Mouse (Mus musculus) left cerebral cortex, adult 11 months (tissue): ENCODE results near the gene Mug2.
"Not testable (repeated sequence)": the region's sequence is repeated elsewhere in the genome, so short reads cannot be mapped to it uniquely, and the experiment has no call there.

ENCODE experiments used
- DNase-seq: peaks from one replicate; pipeline ENCODE4 v3.0.0; 2022; ENCODE audit warnings: low spot score

The Mug2 gene

DNA sequence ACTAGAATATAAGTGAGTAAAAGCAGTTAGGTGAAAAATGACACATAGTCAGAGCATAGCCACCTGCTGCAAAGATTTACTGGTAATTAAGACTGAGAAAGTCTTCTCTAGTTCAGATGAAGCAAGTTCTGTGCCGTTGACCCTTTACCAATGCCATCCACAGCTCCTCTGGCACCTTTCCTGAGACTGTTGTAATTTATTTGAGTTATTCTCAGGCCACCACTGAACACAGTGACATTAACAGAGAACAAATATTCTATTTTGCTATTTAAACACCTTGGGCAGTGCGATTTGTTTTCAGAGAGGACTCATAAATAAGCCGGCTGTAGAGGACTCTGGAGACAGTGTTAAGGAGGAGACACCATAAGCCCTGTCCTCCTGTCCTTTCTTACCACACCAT, at the start of gene Mug2:
Gene Mug2 (plus strand): TSS at position 301 of the 400 bp plus-strand sequence.
- not testable (repeated sequence) for DNase-seq

DNA sequence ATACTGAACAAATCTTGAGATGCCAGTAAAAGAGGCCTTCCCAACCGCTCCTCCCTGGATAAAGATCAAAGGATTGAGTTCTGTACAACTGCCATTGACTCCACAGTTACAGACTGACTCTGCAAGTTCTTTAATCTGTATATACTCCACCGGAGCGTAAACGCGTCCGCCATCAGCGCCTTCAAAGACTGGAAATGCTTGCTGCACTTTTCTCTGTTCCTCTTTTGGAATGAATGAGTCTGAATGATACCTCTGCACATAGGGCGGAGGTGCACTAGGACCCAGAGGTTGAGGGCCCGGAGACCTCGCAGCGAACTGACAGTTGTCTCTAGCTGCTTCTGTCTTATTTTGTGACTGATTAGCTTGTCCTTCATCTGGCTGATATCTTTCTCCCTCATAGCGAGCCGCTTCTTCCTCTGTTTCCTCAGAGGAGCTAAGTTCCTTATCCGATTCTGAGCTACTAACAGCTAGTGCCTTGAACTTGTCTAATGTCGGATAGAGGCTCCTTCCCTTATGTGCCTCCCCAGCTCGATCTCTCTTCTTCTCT, 48.7 kb upstream of the Mug2 start:
- DNase-seq: not testable (repeated sequence)

DNA sequence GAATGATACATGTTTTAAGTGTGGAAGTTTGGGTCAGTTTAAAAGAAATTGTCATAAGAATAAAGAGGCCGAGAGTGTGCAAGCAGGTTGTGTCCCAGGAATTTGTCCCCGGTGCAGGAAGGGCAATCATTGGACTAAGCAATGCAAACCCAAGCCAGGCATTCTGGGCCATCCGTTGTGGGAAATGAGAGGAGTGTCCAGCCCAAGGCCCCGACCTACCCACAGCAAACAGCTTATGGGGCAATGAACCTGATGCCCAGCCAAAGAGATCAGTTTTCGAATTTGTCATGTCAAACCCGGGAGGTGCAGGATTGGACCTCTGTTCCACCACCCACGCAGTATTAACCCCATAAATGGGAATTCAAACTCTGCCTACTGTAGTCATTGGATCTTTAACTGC, 30.9 kb upstream of the Mug2 start:
- DNase-seq: no peak

DNA sequence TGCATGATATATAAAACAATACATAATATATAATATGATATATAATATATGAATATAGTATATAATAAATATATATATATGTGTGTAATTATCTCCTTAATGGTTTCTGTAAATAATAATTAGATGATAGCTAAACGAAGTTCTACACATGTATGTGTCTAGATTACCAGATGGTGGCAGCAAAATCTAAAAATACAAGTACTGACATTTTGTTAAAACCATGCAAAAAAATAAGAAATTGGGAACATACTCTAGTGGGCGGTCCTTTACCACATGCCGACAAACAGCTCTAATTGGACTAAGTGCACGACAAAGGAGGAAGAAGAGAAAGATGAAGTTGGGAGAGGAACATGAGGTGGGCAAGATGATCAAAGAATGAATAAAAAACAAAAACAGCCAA, 94.3 kb downstream of the Mug2 start:
- DNase-seq: no peak

DNA sequence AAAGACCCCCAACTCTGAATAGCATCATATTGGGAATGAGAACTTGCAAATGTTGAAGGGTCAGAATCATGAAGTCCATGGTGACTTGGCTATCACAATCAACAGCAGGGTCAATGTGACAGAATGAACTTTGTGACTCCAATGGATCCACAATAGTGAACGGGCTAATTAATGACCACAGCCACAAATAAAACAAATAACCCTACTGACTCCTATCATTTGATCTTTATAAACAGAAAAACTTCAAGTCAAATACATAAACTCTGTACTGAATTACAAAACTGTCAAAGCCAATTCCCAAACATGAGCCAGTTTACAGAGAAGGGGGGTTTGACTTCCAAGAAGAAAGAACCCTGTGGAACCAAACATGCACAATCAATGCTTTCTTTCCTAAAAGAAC, 95.1 kb downstream of the Mug2 start:
- no peak for DNase-seq

DNA sequence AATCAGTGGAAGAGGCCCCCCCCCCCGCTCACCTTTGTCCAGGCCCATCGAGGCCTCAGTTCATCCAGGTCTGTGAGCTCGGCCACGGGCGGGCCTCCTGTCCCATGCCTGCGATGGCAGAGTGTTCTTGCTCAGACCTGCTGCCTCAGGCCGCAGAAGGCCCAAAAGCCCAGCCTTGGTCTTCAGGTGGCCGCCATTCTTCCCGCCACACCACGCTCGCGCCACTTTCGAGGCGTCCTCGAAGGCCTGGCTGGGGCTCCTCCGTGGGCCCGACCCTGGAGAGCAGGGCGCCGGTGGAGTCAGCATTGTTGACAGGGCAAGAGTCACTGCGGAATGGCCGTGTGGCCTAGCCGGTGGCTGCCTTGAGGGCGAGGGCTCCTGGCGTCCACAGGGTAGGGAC, 110.4 kb downstream of the Mug2 start:
- no peak for DNase-seq

DNA sequence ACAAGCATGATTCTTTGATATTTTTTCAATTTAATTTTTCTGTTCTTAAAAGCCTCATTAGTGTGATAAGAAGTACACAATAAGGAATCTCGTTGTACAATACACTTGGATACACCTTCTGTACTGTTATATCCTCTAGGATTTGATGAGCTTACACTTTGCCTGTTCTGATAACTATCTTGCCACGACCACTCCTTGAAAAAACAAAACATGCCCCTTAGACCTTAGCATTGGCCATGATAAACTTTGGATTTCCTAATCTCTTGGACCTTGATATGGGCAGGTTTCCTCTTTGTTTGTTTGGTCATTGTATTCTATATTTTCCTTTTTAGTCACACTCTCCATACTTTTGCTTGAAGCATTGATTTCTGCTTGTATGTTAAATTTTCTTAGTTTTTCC, 123.0 kb downstream of the Mug2 start:
- no peak for DNase-seq
